Comparison of ENCODE assay signal across 20 mouse cellular contexts in the genomic region with DNA sequence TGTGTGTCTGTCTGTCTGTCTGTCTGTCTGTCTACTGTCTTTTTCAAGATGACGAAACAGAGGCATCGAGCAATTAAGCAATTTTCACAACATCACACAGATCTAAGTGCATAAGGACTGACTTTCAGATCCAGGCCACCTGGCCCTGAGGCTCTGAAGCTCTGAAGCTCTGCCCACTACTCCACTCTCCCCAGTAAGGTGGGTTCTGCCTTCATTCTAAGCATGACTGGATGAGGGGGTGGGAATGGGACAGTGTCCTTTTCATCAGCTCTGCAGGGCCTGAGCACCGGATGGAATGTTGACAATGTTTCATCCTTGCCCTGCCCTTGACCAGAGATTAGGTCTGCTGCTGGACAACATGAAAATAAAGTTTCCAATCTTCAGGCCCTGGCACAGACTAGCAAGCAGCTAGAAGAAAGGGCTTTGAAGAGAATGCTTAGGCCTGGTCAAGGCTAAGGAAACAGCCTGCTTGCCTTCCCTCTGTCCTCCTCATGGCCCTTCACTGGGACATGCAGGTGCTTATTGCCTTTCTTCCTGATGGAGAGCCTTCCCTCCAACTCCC. TPM values are rescaled to one million over a fixed set of nuclear protein-coding genes. Genes with fewer than 3 reads are reported as not detected.
DNase-seq lines count a peak whose midpoint lies in the region; ATAC-seq and TF ChIP-seq lines count a peak whose summit lies in the region.
"Had no signal": no experiment of that assay in that cellular context is flagged by ENCODE, and none has a peak within 500 bp of the region (broad histone marks: within the 10 kb centered on the region; RNA-seq: fewer than 3 reads in every experiment).

No protein-coding gene starts in this region.

- no peak overlapping the region for H3K9ac ChIP-seq in forebrain, embryonic 15.5 days (replicated peaks)
- no peak overlapping the region for H3K9ac ChIP-seq in forebrain, embryonic 11.5 days (ENCODE audit: low read length)
- H3K9ac ChIP-seq in heart, embryonic 12.5 days: no peak overlapping the region
- H3K9ac ChIP-seq: embryonic facial prominence, embryonic 15.5 days; heart, embryonic 15.5 days; hindbrain, embryonic 13.5 days had no signal

- no peak overlapping the region for H3K4me3 ChIP-seq in forebrain, embryonic 15.5 days
- no peak overlapping the region for H3K4me3 ChIP-seq in forebrain, embryonic 11.5 days (ENCODE audit: low read depth, low read length)
- no peak overlapping the region for H3K4me3 ChIP-seq in heart, embryonic 10.5 days
- no peak overlapping the region for H3K4me3 ChIP-seq in heart, embryonic 12.5 days
- H3K4me3 ChIP-seq in testis, adult 2 months (ENCODE audit: control insufficient read depth, low read depth, low read length): no peak overlapping the region
- H3K4me3 ChIP-seq: embryonic facial prominence, embryonic 15.5 days; erythroblast, embryonic 14.5 days; forebrain, embryonic 10.5 days; heart, embryonic 15.5 days; hindbrain, embryonic 13.5 days had no signal

- H3K4me2 ChIP-seq in forebrain, embryonic 15.5 days (replicated peaks): no peak overlapping the region
- H3K4me2 ChIP-seq in forebrain, embryonic 11.5 days (ENCODE audit: low read depth, low read length, severe bottlenecking): no peak overlapping the region
- no peak overlapping the region for H3K4me2 ChIP-seq in heart, embryonic 12.5 days
- H3K4me2 ChIP-seq: embryonic facial prominence, embryonic 15.5 days; heart, embryonic 15.5 days; hindbrain, embryonic 13.5 days had no signal

- no peaks in the 10 kb centered on the region for H3K27me3 ChIP-seq in forebrain, embryonic 15.5 days
- no peaks in the 10 kb centered on the region for H3K27me3 ChIP-seq in forebrain, embryonic 11.5 days (ENCODE audit: control insufficient read depth, insufficient read depth, low read length)
- H3K27me3 ChIP-seq in heart, embryonic 10.5 days (ENCODE audit: insufficient read depth, poor library complexity, severe bottlenecking): peaks cover 35% of the 10 kb centered on the region
- H3K27me3 ChIP-seq in heart, embryonic 12.5 days (replicated peaks): peaks cover 31% of the 10 kb centered on the region
- H3K27me3 ChIP-seq in testis, adult 2 months (ENCODE audit: control insufficient read depth, insufficient read depth, low read length): no peaks in the 10 kb centered on the region
- H3K27me3 ChIP-seq: Patski had no signal

- H3K4me1 ChIP-seq in forebrain, embryonic 15.5 days: peaks cover 47% of the 10 kb centered on the region
- peaks cover 10% of the 10 kb centered on the region; the same call in 1 of the 2 replicates for H3K4me1 ChIP-seq in forebrain, embryonic 11.5 days (replicated peaks; ENCODE audit: control insufficient read depth, insufficient read depth, low read length)
- peaks cover 18% of the 10 kb centered on the region for H3K4me1 ChIP-seq in heart, embryonic 10.5 days
- peaks cover 9% of the 10 kb centered on the region for H3K4me1 ChIP-seq in heart, embryonic 12.5 days (replicated peaks)
- peaks cover 8% of the 10 kb centered on the region for H3K4me1 ChIP-seq in testis, adult 2 months (ENCODE audit: control insufficient read depth, insufficient read depth, low read length)

- peak overlapping the region; percentile 91 for H3K27ac ChIP-seq in forebrain, embryonic 15.5 days (replicated peaks)
- H3K27ac ChIP-seq in forebrain, embryonic 11.5 days (ENCODE audit: low read depth, low read length): no peak overlapping the region
- H3K27ac ChIP-seq in heart, embryonic 10.5 days: no peak overlapping the region
- no peak overlapping the region for H3K27ac ChIP-seq in heart, embryonic 12.5 days (ENCODE audit: poor library complexity, severe bottlenecking)
- H3K27ac ChIP-seq in testis, adult 2 months (ENCODE audit: control insufficient read depth, insufficient read depth, low read depth, low read length): peak overlapping the region; percentile 63
- H3K27ac ChIP-seq: embryonic facial prominence, embryonic 15.5 days; heart, embryonic 15.5 days; hindbrain, embryonic 13.5 days; hindbrain, postnatal 0 days had no signal

- no peak for TF ChIP-seq CTCF in testis, adult 2 months (IDR thresholded peaks at IDR 0.05; ENCODE audit: control insufficient read depth, insufficient read depth, insufficient replicate concordance, low read depth, low read length)

- ATAC-seq in forebrain, embryonic 15.5 days (replicated peaks): no peak
- ATAC-seq in forebrain, embryonic 11.5 days (replicated peaks; ENCODE audit: low FRiP score): no peak
- no peak for ATAC-seq in heart, embryonic 12.5 days (ENCODE audit: insufficient number of reproducible peaks, low FRiP score)
- ATAC-seq: activated CD4-positive, CD25-positive, alpha-beta regulatory T cell, adult 4 months; hindbrain, postnatal 0 days; Patski had no signal

- no peaks in the 10 kb centered on the region for H3K9me3 ChIP-seq in forebrain, embryonic 15.5 days
- no peaks in the 10 kb centered on the region for H3K9me3 ChIP-seq in forebrain, embryonic 11.5 days (ENCODE audit: control insufficient read depth, low read length)
- no peaks in the 10 kb centered on the region for H3K9me3 ChIP-seq in heart, embryonic 10.5 days
- peaks cover 3% of the 10 kb centered on the region for H3K9me3 ChIP-seq in heart, embryonic 12.5 days (replicated peaks)
- H3K9me3 ChIP-seq: embryonic facial prominence, embryonic 15.5 days; heart, embryonic 15.5 days had no signal

- TF ChIP-seq POLR2A in testis, adult 2 months (IDR thresholded peaks at IDR 0.05; ENCODE audit: control insufficient read depth, low read depth, low read length): no peak

- H3K36me3 ChIP-seq in forebrain, embryonic 15.5 days: 0 out of 2 replicates have a peak, but pooled peaks cover under 1% of the 10 kb centered on the region
- H3K36me3 ChIP-seq in forebrain, embryonic 11.5 days (ENCODE audit: control insufficient read depth, insufficient read depth, low read length): no peaks in the 10 kb centered on the region
- no peaks in the 10 kb centered on the region for H3K36me3 ChIP-seq in heart, embryonic 10.5 days
- no peaks in the 10 kb centered on the region for H3K36me3 ChIP-seq in heart, embryonic 12.5 days
- no peaks in the 10 kb centered on the region for H3K36me3 ChIP-seq in testis, adult 2 months (ENCODE audit: control insufficient read depth, insufficient read depth, low read length)
- H3K36me3 ChIP-seq: embryonic facial prominence, embryonic 15.5 days; forebrain, embryonic 10.5 days; heart, embryonic 15.5 days; hindbrain, embryonic 13.5 days had no signal

- no peak for DNase-seq in forebrain, embryonic 11.5 days (ENCODE audit: low spot score)
- peak; percentile 66 for DNase-seq in heart, embryonic 10.5 days (ENCODE audit: low spot score)
- DNase-seq in testis, postnatal 10 days (ENCODE audit: low spot score): no peak
- DNase-seq in embryo, embryonic 9.5 days (ENCODE audit: extremely low spot score): no peak
- DNase-seq: adrenal gland, postnatal 36 days; cerebellum, adult 2 months; cerebellum, postnatal 10 days; gastrocnemius, postnatal 10 days; heart, postnatal 14 days had no signal

- 79% methylated on average over 3 of the region's 3 CpGs for WGBS in forebrain, embryonic 15.5 days
- WGBS in forebrain, embryonic 11.5 days: 90% methylated on average over 3 of the region's 3 CpGs
- WGBS in heart, embryonic 10.5 days: 68% methylated on average over 3 of the region's 3 CpGs
- 67% methylated on average over 3 of the region's 3 CpGs for WGBS in heart, embryonic 12.5 days

RNA-seq across cellular contexts. Expression of a gene that starts 25.3 kb away (rescaled TPM):
- 121 and 129 TPM in 2 replicates for polyA plus RNA-seq in forebrain, embryonic 15.5 days (2015; fragmentation: Nextera tagmentation; extraction: Ambion mirVana)
- 18.5 and 20.0 TPM in 2 replicates for polyA plus RNA-seq in forebrain, embryonic 11.5 days (2014; fragmentation: Nextera tagmentation; extraction: Ambion mirVana)
- polyA plus RNA-seq in heart, embryonic 10.5 days (2016; fragmentation: Nextera tagmentation; extraction: Ambion mirVana): 3.4 and 3.9 TPM in 2 replicates
- 5.3 and 6.2 TPM in 2 replicates for polyA plus RNA-seq in heart, embryonic 12.5 days (2016; fragmentation: Nextera tagmentation; extraction: Ambion mirVana)
- 5.6 and 7.2 TPM in 2 replicates for polyA plus RNA-seq in testis, adult 2 months (2012; rRNA removed)

Comparison
In these comparisons a context has a peak if more than half of its experiments do, and no peak if none do; other contexts are left out.
1. H3K27ac ChIP-seq: peak in forebrain, embryonic 15.5 days (single experiment) and testis, adult 2 months (single experiment); none in forebrain, embryonic 11.5 days (single experiment), heart, embryonic 10.5 days (single experiment) and heart, embryonic 12.5 days (single experiment).